Mouse (Mus musculus) liver, postnatal 0 days (tissue): Measurements from ENCODE around the gene Dnase1l3. TPM values are rescaled to one million over a fixed set of nuclear protein-coding genes. Genes with fewer than 3 reads are reported as not detected.

Experiments
- ATAC-seq: fragments of 200-750 bp; cut with Nextera tagmentation; 2 replicates; pipeline ENCODE4 v1.8.0; 2017; ENCODE audit warnings: mild to moderate bottlenecking, moderate library complexity
- DNase-seq: peaks from one replicate; pipeline ENCODE4 v3.0.0-alpha.2; 2016
- H3K27ac ChIP-seq: fragments of 300-500 bp; sonication (generic); 2 replicates; pipeline ENCODE4 v1.5.1; 2014; ENCODE audit warnings: antibody characterized with exemption, moderate library complexity, mild to moderate bottlenecking, low read depth
- H3K27me3 ChIP-seq: fragments of 300-500 bp; sonication (generic); 2 replicates; pipeline ENCODE4 v1.6.1; 2014; ENCODE audit warnings: low read length, control low read depth, mixed read lengths; ENCODE audit not compliant: insufficient read depth
- H3K36me3 ChIP-seq: fragments of 300-500 bp; sonication (generic); replicated peaks from 2 replicates; pipeline ENCODE4 v1.6.1; 2014; ENCODE audit warnings: mild to moderate bottlenecking, control low read depth, low read length, moderate library complexity, mixed read lengths; ENCODE audit not compliant: insufficient read depth
- H3K4me1 ChIP-seq: fragments of 300-500 bp; sonication (generic); 2 replicates; pipeline ENCODE4 v1.6.1; 2014; ENCODE audit warnings: antibody characterized with exemption, mild to moderate bottlenecking, control low read depth; ENCODE audit not compliant: insufficient read depth
- H3K4me2 ChIP-seq: fragments of 300-500 bp; sonication (generic); 2 replicates; pipeline ENCODE4 v1.6.1; 2014; ENCODE audit warnings: low read depth, mild to moderate bottlenecking, low read length, moderate library complexity, mixed read lengths
- H3K4me3 ChIP-seq: fragments of 300-500 bp; sonication (generic); 2 replicates; pipeline ENCODE4 v1.5.1; 2014; ENCODE audit warnings: low read depth, low read length
- H3K9ac ChIP-seq: fragments of 300-500 bp; sonication (generic); replicated peaks from 2 replicates; pipeline ENCODE4 v1.6.1; 2014; ENCODE audit warnings: mild to moderate bottlenecking, moderate library complexity
- H3K9me3 ChIP-seq: fragments of 300-500 bp; sonication (generic); 2 replicates; pipeline ENCODE4 v1.6.1; 2016; ENCODE audit warnings: mild to moderate bottlenecking, control low read depth, low read length, mixed read lengths
- CTCF ChIP-seq: sonication (generic); IDR thresholded peaks from 2 replicates; pipeline ENCODE4 v1.5.1; 2016; ENCODE audit warnings: antibody characterized with exemption, low read depth
- EP300 ChIP-seq: IDR thresholded peaks from 2 replicates; pipeline ENCODE4 v1.6.1; 2016; ENCODE audit warnings: antibody characterized with exemption, low read depth, mild to moderate bottlenecking
- WGBS: fragments of 180-500 bp; shearing (Covaris S2); extraction: QIAGEN DNeasy Blood & Tissue Kit; methylation state at CpG from one replicate; pipeline ENCODE4 v1.1.7; 2014; ENCODE audit not compliant: insufficient replicate concordance; 5-methylcytosine and 5-hydroxymethylcytosine counted together
- polyA plus RNA-seq: library from polyadenylated mRNA; unstranded; fragments of >200 nt; fragmentation: Nextera tagmentation; extraction: Ambion mirVana; gene quantifications from 2 replicates; pipeline ENCODE4 v1.2.1, GENCODE M21; 2015

The Dnase1l3 gene
- polyA plus RNA-seq, 1 experiment from 2014 or later = 13.2 TPM

DNA sequence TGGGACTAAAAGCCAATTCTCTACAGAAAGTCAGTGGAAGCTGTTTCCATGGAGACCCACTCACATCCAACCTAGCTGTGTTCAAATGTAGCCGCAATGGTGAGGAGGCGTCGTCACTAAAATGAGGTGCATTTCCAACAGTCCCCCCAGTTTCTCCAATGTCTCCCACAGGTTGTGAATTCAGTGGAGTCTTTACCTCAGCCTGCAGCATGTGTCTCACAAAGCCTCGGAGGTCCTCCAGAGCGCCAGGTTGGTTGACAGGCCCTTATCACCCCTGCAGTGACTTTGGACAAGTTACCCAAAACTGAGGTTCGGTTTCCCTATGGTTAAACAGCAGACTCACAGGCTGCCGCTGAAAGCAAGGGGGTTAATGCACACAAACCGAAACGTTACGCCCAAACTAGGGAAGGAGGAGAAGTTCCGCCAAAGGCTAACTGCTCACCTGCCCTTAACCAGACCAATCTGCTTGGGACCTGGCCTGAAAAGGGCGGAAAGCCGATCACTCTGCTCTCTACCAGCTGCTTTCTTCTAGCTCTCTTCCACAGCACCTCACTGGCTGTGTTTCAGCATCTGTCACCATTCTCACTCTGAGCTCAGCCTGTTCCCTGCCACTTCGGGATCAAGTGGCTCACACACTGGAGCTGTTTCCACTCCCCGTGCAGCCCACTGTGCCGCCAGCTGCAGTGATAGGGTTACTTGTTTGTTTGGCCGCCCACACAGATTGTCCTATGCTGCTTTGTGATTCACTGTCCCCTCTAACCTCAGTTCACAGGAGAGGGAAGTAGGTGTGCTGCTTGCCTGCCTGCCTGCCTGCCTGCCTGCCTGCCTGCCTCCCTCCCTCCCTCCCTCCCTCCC lies 6.7 kb upstream of the Dnase1l3 start:
- TF ChIP-seq CTCF (no peak), EP300 (no peak)
- DNase-seq (no peak), ATAC-seq (no peak)
- Histone ChIP-seq H3K9me3 (no peaks in the 10 kb centered on the region), H3K36me3 (no peaks in the 10 kb centered on the region), H3K9ac (no peak overlapping the region), H3K4me2 (no peak overlapping the region), H3K4me3 (no peak overlapping the region), H3K27me3 (peaks cover 9% of the 10 kb centered on the region; the same call in 1 of the 2 replicates), H3K27ac (no peak overlapping the region), H3K4me1 (peaks cover 14% of the 10 kb centered on the region)
- WGBS = 35% methylated on average over 17 of the region's 17 CpGs

DNA sequence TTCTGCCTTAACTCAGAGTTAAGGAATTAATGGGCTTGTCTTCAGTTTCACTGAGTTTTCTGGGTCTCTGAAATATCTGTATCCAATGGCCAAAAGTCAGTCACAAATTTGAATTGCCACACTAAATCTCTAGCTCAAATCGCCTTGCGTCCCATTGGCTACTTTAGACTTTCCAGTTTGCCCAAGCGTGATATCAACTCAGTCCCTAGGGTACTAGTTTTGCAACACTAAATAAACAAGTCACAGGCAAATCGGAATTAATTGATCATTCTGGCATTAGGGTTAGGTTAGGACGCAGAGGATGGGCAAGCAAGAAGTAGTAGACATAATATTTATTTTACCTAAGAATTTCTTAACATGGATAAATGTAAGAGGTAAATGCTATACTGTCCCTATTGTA lies 5.9 kb upstream of the Dnase1l3 start:
- Histone ChIP-seq H3K4me2 (no peak overlapping the region), H3K27ac (no peak overlapping the region), H3K9me3 (no peaks in the 10 kb centered on the region), H3K36me3 (no peaks in the 10 kb centered on the region), H3K9ac (no peak overlapping the region), H3K4me3 (no peak overlapping the region), H3K4me1 (peaks cover 14% of the 10 kb centered on the region), H3K27me3 (peaks cover 9% of the 10 kb centered on the region; the same call in 1 of the 2 replicates)
- no peak for DNase-seq
- TF ChIP-seq EP300 (no peak), CTCF (no peak)
- peak; percentile 54 for ATAC-seq
- WGBS = 60% methylated on average over 5 of the region's 5 CpGs

DNA sequence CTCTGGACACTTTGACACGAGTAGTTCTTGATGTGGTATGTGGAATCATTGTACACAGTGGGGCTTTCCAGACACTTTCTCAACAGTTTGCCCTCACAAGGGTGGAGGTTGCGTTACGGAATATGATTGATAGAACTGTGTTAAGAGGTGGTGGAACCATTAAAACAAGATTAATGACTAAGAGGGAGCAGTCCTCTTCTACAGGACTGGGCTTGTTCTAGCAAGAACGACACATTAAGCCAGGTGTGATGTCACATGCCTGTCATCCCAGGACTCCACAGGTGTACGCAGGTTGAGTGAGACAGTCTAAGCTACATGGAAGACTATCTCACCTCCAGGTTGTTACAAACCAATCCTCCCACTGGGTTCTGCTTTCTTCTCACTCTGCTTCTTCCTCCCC lies 5.1 kb upstream of the Dnase1l3 start:
- Histone ChIP-seq H3K27me3 (peaks cover 9% of the 10 kb centered on the region; the same call in 1 of the 2 replicates), H3K4me1 (peaks cover 14% of the 10 kb centered on the region), H3K9me3 (no peaks in the 10 kb centered on the region), H3K4me3 (no peak overlapping the region), H3K4me2 (no peak overlapping the region), H3K27ac (no peak overlapping the region), H3K9ac (no peak overlapping the region), H3K36me3 (no peaks in the 10 kb centered on the region)
- DNase-seq (no peak), ATAC-seq (no peak)
- no peak for TF ChIP-seq CTCF
- TF ChIP-seq EP300 = no peak
- WGBS = 82% methylated on average over 5 of the region's 5 CpGs

DNA sequence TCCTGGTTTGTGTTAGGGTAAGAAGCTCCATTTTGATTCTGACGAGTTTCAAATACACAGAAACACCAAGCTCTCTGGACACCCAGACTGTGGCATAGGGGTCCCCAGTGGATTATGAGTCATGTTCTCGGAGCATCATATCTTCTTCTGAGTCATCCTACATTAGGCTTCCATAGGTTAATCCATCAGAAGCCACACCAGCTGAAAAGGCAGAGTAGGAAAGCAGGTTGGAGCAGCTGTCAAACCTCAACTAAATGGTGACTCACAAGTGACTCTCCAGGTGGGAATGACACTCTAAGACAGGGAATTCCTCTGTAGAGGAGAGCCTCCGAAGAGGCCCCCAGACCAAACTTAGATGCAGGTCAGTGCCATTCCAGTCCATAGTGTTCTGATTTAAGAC lies 4.7 kb upstream of the Dnase1l3 start:
- H3K36me3 ChIP-seq = no peaks in the 10 kb centered on the region
- H3K27me3 ChIP-seq = peaks cover 7% of the 10 kb centered on the region; the same call in 1 of the 2 replicates
- no peak overlapping the region for H3K27ac ChIP-seq
- 71% methylated on average over 3 of the region's 3 CpGs for WGBS
- no peak overlapping the region for H3K4me3 ChIP-seq
- no peak for ATAC-seq
- no peak overlapping the region for H3K4me2 ChIP-seq
- H3K4me1 ChIP-seq = peaks cover 11% of the 10 kb centered on the region
- TF ChIP-seq CTCF (no peak), EP300 (no peak)
- no peak for DNase-seq
- no peak overlapping the region for H3K9ac ChIP-seq
- no peaks in the 10 kb centered on the region for H3K9me3 ChIP-seq

DNA sequence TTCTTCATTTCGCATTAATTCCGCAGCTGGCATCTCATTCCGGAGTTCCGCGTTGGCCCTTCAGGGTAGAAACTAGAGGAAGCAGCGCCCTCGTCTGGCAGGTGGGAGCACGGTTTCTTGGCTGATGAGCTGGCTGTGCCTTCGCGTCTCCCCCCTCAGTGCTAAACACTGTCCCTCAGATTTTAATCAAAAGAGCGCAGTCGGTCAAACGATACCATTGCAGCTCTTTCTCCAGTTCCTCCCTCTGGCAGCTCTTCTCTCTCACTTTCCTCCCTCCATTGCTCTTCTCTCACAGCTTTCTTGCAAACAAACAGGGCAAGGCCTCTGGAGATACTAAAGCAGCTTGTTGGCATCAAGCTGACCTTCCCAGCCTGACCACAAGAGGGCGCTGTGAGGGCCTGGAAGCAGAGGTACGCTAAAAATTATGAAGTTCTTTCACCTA lies 2.9 kb upstream of the Dnase1l3 start:
- no peak overlapping the region for H3K9ac ChIP-seq
- H3K27ac ChIP-seq = no peak overlapping the region
- no peak for TF ChIP-seq EP300
- peak; percentile 83 for TF ChIP-seq CTCF
- peak overlapping the region; percentile 65 for H3K4me2 ChIP-seq
- H3K36me3 ChIP-seq = no peaks in the 10 kb centered on the region
- peaks cover 6% of the 10 kb centered on the region; the same call in 1 of the 2 replicates for H3K27me3 ChIP-seq
- ATAC-seq (peak; percentile 55), DNase-seq (peak; percentile 88)
- WGBS = 3% methylated on average over 15 of the region's 15 CpGs
- no peaks in the 10 kb centered on the region for H3K9me3 ChIP-seq
- H3K4me3 ChIP-seq = 0 out of 2 replicates have a peak overlapping the region, but pooled peaks have one; percentile 9
- H3K4me1 ChIP-seq = peaks cover under 1% of the 10 kb centered on the region

DNA sequence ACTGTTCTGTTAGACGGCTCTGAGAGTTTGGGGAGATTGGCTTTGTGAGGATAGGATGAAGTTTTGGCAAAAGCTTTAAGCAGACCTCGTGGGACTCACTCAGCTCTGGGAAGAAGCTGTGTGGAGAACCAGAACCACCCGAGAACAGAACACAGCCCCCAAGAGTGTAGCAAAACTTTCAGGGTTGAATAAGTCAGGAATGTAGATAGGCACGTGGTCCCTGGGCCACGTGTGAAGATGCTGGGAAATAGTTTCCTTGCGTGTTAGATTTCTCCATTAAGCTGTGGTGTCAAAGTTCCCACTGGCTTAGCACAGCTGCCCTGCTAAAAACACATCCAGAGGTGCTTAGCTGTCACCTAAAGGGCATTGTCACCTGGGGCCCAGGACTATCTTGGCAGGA lies 2.2 kb downstream of the Dnase1l3 start:
- Histone ChIP-seq H3K9ac (no peak overlapping the region), H3K4me3 (no peak overlapping the region), H3K9me3 (no peaks in the 10 kb centered on the region), H3K36me3 (no peaks in the 10 kb centered on the region), H3K4me2 (no peak overlapping the region), H3K27me3 (no peaks in the 10 kb centered on the region), H3K4me1 (peaks cover 6% of the 10 kb centered on the region), H3K27ac (peak overlapping the region; percentile 75)
- TF ChIP-seq CTCF (no peak), EP300 (no peak)
- 60% methylated on average over 6 of the region's 6 CpGs for WGBS
- no peak for DNase-seq
- ATAC-seq = no peak
